ENCODE assay signal across 8 mouse cellular contexts in the genomic region with DNA sequence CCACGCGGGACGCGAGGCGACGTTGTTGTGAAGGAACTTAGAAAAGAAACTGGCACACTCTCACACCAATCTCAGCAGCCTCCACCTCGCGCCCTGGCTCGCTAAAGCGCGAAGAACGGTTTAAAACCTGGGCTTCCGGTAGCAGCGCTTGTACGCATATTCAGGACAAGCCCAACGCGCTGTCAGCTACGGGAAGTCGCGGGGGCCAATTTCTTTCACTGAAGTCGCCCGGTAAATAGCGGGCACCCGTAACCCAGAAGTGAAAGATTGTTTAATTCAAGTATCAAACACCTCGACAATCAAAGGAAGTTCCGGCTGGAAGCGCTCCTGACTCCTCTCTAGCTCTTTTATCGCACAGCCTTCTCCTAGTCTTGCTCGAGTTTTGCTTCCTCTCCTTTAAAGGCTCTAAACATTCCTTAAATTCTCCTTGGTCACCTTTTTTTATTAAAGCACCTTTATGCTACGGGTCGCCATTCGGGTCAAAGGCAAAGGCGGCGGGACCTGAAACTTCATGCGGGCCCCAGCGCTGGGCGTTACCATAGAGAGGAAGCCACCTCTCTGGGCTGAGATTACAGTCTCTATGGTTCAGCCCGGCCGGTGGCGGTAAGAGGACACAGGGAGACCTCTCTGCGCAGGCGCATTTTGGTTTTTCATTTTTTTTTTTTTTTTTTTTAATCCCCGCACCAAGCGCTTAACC. TPM values are rescaled to one million over a fixed set of nuclear protein-coding genes. Genes with fewer than 3 reads are reported as not detected.
DNase-seq lines count a peak whose midpoint lies in the region; ATAC-seq and TF ChIP-seq lines count a peak whose summit lies in the region.

A gene (plus strand): TSS at position 302 of the 697 bp plus-strand sequence.

- peak; percentile 97 for DNase-seq in c-Kit-positive CD71-positive TER-119-positive erythroid progenitor cells, embryonic 14.5 days (ENCODE audit: low spot score)
- DNase-seq in heart, postnatal 0 days (ENCODE audit: low spot score) = peak; percentile 96
- DNase-seq in kidney, postnatal 4 days = peak; percentile 97

- WGBS in forebrain, embryonic 12.5 days = under 1% methylated on average over 44 of the region's 44 CpGs
- under 1% methylated on average over 44 of the region's 44 CpGs for WGBS in heart, postnatal 0 days
- WGBS in liver, embryonic 16.5 days (ENCODE audit: insufficient replicate concordance) = 0% methylated on average over 44 of the region's 44 CpGs
- under 1% methylated on average over 44 of the region's 44 CpGs for WGBS in neural tube, embryonic 13.5 days

- no peaks in the 10 kb centered on the region for H3K9me3 ChIP-seq in E14TG2a.4 (ENCODE audit: low read length)
- H3K9me3 ChIP-seq in forebrain, embryonic 12.5 days = no peaks in the 10 kb centered on the region
- no peaks in the 10 kb centered on the region for H3K9me3 ChIP-seq in heart, postnatal 0 days (replicated peaks; ENCODE audit: control insufficient read depth, low read length)
- no peaks in the 10 kb centered on the region for H3K9me3 ChIP-seq in liver, embryonic 16.5 days (replicated peaks; ENCODE audit: control insufficient read depth, low read length)
- no peaks in the 10 kb centered on the region for H3K9me3 ChIP-seq in neural tube, embryonic 13.5 days

- H3K27ac ChIP-seq in forebrain, embryonic 12.5 days = peak within 1 kb of the TSS; percentile 94
- H3K27ac ChIP-seq in heart, postnatal 0 days (ENCODE audit: low read depth) = peak within 1 kb of the TSS; percentile 92
- peak within 1 kb of the TSS; percentile 91 for H3K27ac ChIP-seq in liver, embryonic 16.5 days (ENCODE audit: low read length)
- H3K27ac ChIP-seq in neural tube, embryonic 13.5 days (replicated peaks) = peak within 1 kb of the TSS; percentile 97
- peak within 1 kb of the TSS; percentile 91 for H3K27ac ChIP-seq in testis, adult 2 months (ENCODE audit: control insufficient read depth, insufficient read depth, low read depth, low read length)

- H3K4me2 ChIP-seq in forebrain, embryonic 12.5 days = peak within 1 kb of the TSS; percentile 74
- H3K4me2 ChIP-seq in heart, postnatal 0 days (ENCODE audit: low read depth, low read length) = peak within 1 kb of the TSS; percentile 72
- peak within 1 kb of the TSS; percentile 81 for H3K4me2 ChIP-seq in liver, embryonic 16.5 days (ENCODE audit: low read depth, low read length)
- peak within 1 kb of the TSS; percentile 60 for H3K4me2 ChIP-seq in neural tube, embryonic 13.5 days

- peaks cover 19% of the 10 kb centered on the region for H3K36me3 ChIP-seq in E14TG2a.4 (ENCODE audit: insufficient read depth, low read length)
- peaks cover 9% of the 10 kb centered on the region; the same call in 1 of the 2 replicates for H3K36me3 ChIP-seq in forebrain, embryonic 12.5 days (replicated peaks)
- H3K36me3 ChIP-seq in heart, postnatal 0 days (replicated peaks; ENCODE audit: control insufficient read depth, insufficient read depth, low read length) = peaks cover 6% of the 10 kb centered on the region; the same call in 1 of the 2 replicates
- no peaks in the 10 kb centered on the region for H3K36me3 ChIP-seq in liver, embryonic 16.5 days (ENCODE audit: control insufficient read depth, insufficient read depth)
- peaks cover 8% of the 10 kb centered on the region for H3K36me3 ChIP-seq in neural tube, embryonic 13.5 days
- H3K36me3 ChIP-seq in testis, adult 2 months (ENCODE audit: control insufficient read depth, insufficient read depth, low read length) = no peaks in the 10 kb centered on the region

- H3K4me3 ChIP-seq in E14TG2a.4 (replicated peaks; ENCODE audit: low read length) = peak within 1 kb of the TSS; percentile 91
- H3K4me3 ChIP-seq in forebrain, embryonic 12.5 days (replicated peaks) = peak within 1 kb of the TSS; percentile 92
- peak within 1 kb of the TSS; percentile 85 for H3K4me3 ChIP-seq in heart, postnatal 0 days (ENCODE audit: low read depth, low read length)
- H3K4me3 ChIP-seq in liver, embryonic 16.5 days (ENCODE audit: low read depth, low read length) = peak within 1 kb of the TSS; percentile 94
- peak within 1 kb of the TSS; percentile 98 for H3K4me3 ChIP-seq in neural tube, embryonic 13.5 days
- H3K4me3 ChIP-seq in testis, adult 2 months (ENCODE audit: control insufficient read depth, low read depth, low read length) = peak within 1 kb of the TSS; percentile 91

- H3K27me3 ChIP-seq in E14TG2a.4 (ENCODE audit: insufficient read depth, low read length) = no peaks in the 10 kb centered on the region
- H3K27me3 ChIP-seq in forebrain, embryonic 12.5 days = no peaks in the 10 kb centered on the region
- no peaks in the 10 kb centered on the region for H3K27me3 ChIP-seq in heart, postnatal 0 days (ENCODE audit: control insufficient read depth, insufficient read depth, low read length)
- no peaks in the 10 kb centered on the region for H3K27me3 ChIP-seq in liver, embryonic 16.5 days (ENCODE audit: control insufficient read depth, insufficient read depth, low read depth, low read length)
- H3K27me3 ChIP-seq in neural tube, embryonic 13.5 days = no peaks in the 10 kb centered on the region
- H3K27me3 ChIP-seq in testis, adult 2 months (ENCODE audit: control insufficient read depth, insufficient read depth, low read length) = no peaks in the 10 kb centered on the region

- peak; percentile 97 for ATAC-seq in forebrain, embryonic 12.5 days (ENCODE audit: low FRiP score)
- peak; percentile 97 for ATAC-seq in heart, postnatal 0 days (ENCODE audit: insufficient read depth, low read depth)
- ATAC-seq in liver, embryonic 16.5 days (ENCODE audit: low read depth) = peak; percentile 98
- ATAC-seq in neural tube, embryonic 13.5 days (ENCODE audit: low read depth) = peak; percentile 97

- peaks cover 33% of the 10 kb centered on the region for H3K4me1 ChIP-seq in E14TG2a.4 (replicated peaks; ENCODE audit: low read depth, low read length)
- peaks cover 24% of the 10 kb centered on the region for H3K4me1 ChIP-seq in forebrain, embryonic 12.5 days
- H3K4me1 ChIP-seq in heart, postnatal 0 days (ENCODE audit: control insufficient read depth, insufficient read depth) = peaks cover 7% of the 10 kb centered on the region
- H3K4me1 ChIP-seq in liver, embryonic 16.5 days (ENCODE audit: control insufficient read depth, low read depth, low read length) = peaks cover 11% of the 10 kb centered on the region
- peaks cover 32% of the 10 kb centered on the region for H3K4me1 ChIP-seq in neural tube, embryonic 13.5 days (replicated peaks)
- peaks cover 5% of the 10 kb centered on the region; the same call in 1 of the 2 replicates for H3K4me1 ChIP-seq in testis, adult 2 months (ENCODE audit: control insufficient read depth, insufficient read depth, low read length)

- TF ChIP-seq POLR2A in testis, adult 2 months (IDR thresholded peaks at IDR 0.05; ENCODE audit: control insufficient read depth, low read depth, low read length) = peak; percentile 72; the same call in 1 of the 2 replicates

- peak within 1 kb of the TSS; percentile 91 for H3K9ac ChIP-seq in forebrain, embryonic 12.5 days
- H3K9ac ChIP-seq in heart, postnatal 0 days (replicated peaks; ENCODE audit: low read depth, low read length) = peak within 1 kb of the TSS; percentile 87
- H3K9ac ChIP-seq in liver, embryonic 16.5 days (ENCODE audit: low read depth, low read length) = peak within 1 kb of the TSS; percentile 92
- H3K9ac ChIP-seq in neural tube, embryonic 13.5 days = peak within 1 kb of the TSS; percentile 97

- 0 out of 2 replicates have a peak, but pooled peaks have one; percentile 45 for TF ChIP-seq EP300 in heart, postnatal 0 days (IDR thresholded peaks at IDR 0.05; ENCODE audit: low read depth)

- TF ChIP-seq CTCF in E14TG2a.4 (conservative IDR thresholded peaks at IDR 0.05; ENCODE audit: low read length) = no peak
- TF ChIP-seq CTCF in heart, postnatal 0 days (IDR thresholded peaks at IDR 0.05; ENCODE audit: low read depth) = no peak
- TF ChIP-seq CTCF in testis, adult 2 months (IDR thresholded peaks at IDR 0.05; ENCODE audit: control insufficient read depth, insufficient read depth, insufficient replicate concordance, low read depth, low read length) = no peak

RNA-seq across cellular contexts. Expression of the gene that starts here (rescaled TPM):
- 146 and 158 TPM in 2 replicates for polyA plus RNA-seq in forebrain, embryonic 12.5 days (2016; fragmentation: Nextera tagmentation; extraction: Ambion mirVana)
- 297 and 366 TPM in 2 replicates for total RNA-seq in heart, postnatal 0 days (2014; rRNA removed; ENCODE audit: low replicate concordance)
- polyA plus RNA-seq in heart, postnatal 0 days (2015; fragmentation: Nextera tagmentation; extraction: Ambion mirVana) = 75.8 and 106 TPM in 2 replicates
- 10.9 and 11.2 TPM in 2 replicates for polyA plus RNA-seq in liver, embryonic 16.5 days (2015; fragmentation: Nextera tagmentation; extraction: Ambion mirVana)
- polyA plus RNA-seq in neural tube, embryonic 13.5 days (2015; fragmentation: Nextera tagmentation; extraction: Ambion mirVana) = 103 and 107 TPM in 2 replicates
- 32.6 and 33.1 TPM in 2 replicates for polyA plus RNA-seq in testis, adult 2 months (2012; rRNA removed)

Comparison
In these comparisons a context has a peak if more than half of its experiments do, and no peak if none do; other contexts are left out.
1. Peak in every context shown above with its lines: DNase-seq, ATAC-seq, H3K4me3 ChIP-seq and H3K27ac ChIP-seq.